Mouse (Mus musculus) kidney, adult 2 months (tissue): ENCODE results near the gene Hmgcs2. TPM values are rescaled to one million over a fixed set of nuclear protein-coding genes. Genes with fewer than 3 reads are reported as not detected.

Experiments
- DNase-seq: peaks from one replicate; pipeline ENCODE4 v3.0.0; 2021
- H3K27ac ChIP-seq: fragments of 200-500 bp; 2 replicates; pipeline ENCODE4 v1.5.1; 2012; ENCODE audit warnings: low read depth, low read length, control low read depth, inconsistent platforms; ENCODE audit not compliant: insufficient read depth
- H3K27me3 ChIP-seq: fragments of 200-500 bp; replicated peaks from 2 replicates; pipeline ENCODE4 v1.6.1; 2012; ENCODE audit warnings: mild to moderate bottlenecking, moderate library complexity, low read length, inconsistent platforms; ENCODE audit not compliant: control insufficient read depth, insufficient read depth
- H3K36me3 ChIP-seq: fragments of 200-500 bp; 2 replicates; pipeline ENCODE4 v1.6.1; 2012; ENCODE audit warnings: mild to moderate bottlenecking, moderate library complexity, low read length, inconsistent platforms; ENCODE audit not compliant: control insufficient read depth, insufficient read depth
- H3K4me1 ChIP-seq: fragments of 200-500 bp; 2 replicates; pipeline ENCODE4 v1.6.1; 2011; ENCODE audit warnings: low read length; ENCODE audit not compliant: control insufficient read depth, insufficient read depth
- H3K4me3 ChIP-seq: fragments of 200-500 bp; 2 replicates; pipeline ENCODE4 v1.5.1; 2011; ENCODE audit warnings: mild to moderate bottlenecking, low read depth, low read length, control low read depth; ENCODE audit not compliant: insufficient read depth
- CTCF ChIP-seq: fragments of 200-500 bp; conservative IDR thresholded peaks from 2 replicates; pipeline ENCODE4 v1.5.1; 2011; ENCODE audit warnings: low read depth, mild to moderate bottlenecking, control low read depth, low read length, moderate library complexity, mixed read lengths; ENCODE audit not compliant: insufficient read depth, insufficient read length
- POLR2A ChIP-seq: fragments of 200-500 bp; IDR thresholded peaks from one replicate; pipeline ENCODE4 v1.6.1; 2011; ENCODE audit warnings: low read depth, low read length, control low read depth
- WGBS: fragments of 180-500 bp; shearing (Covaris S2); methylation state at CpG from one replicate; pipeline ENCODE4 v1.1.7; 2018; 5-methylcytosine and 5-hydroxymethylcytosine counted together
- polyA plus RNA-seq: library from polyadenylated mRNA; depleted of rRNA; stranded (reverse); fragments of >200 nt; gene quantifications from 2 replicates; pipeline ENCODE4 v1.2.3, GENCODE M21; 2012

Hmgcs2 gene
- polyA plus RNA-seq, 1 experiment = 39.0 TPM

DNA sequence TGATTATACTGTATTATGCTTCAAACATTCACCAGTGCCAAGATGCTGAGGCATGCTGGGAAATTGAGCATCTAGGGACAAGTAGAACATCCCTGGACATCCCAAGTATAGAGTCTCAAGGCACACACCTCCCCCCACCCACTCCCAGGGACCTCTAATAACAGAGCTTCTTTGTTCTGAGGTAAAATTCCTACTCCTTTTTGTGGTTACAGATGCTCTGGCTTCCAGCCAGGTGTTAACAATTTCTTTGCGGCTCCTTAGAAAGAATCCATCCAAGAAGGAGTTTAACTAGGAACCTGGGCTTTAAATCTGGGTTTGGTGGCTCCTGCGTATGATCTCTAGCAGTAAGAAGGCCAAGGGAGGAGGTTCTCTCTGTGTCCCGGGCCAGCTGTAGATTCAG lies 36.9 kb downstream of the Hmgcs2 start:
- Histone ChIP-seq H3K27me3 (no peaks in the 10 kb centered on the region), H3K4me3 (no peak overlapping the region), H3K27ac (no peak overlapping the region), H3K36me3 (no peaks in the 10 kb centered on the region), H3K4me1 (no peaks in the 10 kb centered on the region)
- DNase-seq = no peak
- WGBS = 72% methylated on average over 3 of the region's 3 CpGs
- TF ChIP-seq CTCF (no peak), POLR2A (no peak)

- Histone ChIP-seq H3K27ac (no peak overlapping the region), H3K36me3 (no peaks in the 10 kb centered on the region), H3K4me3 (no peak overlapping the region), H3K4me1 (no peaks in the 10 kb centered on the region), H3K27me3 (no peaks in the 10 kb centered on the region)
- no peak for DNase-seq
- 83% methylated on average over 2 of the region's 2 CpGs for WGBS
- no peak for TF ChIP-seq POLR2A
- TF ChIP-seq CTCF = no peak
These were observed 39.0 kb downstream of the Hmgcs2 start for GRCm38 (mm10) chr3:98319190-98319589.

DNA sequence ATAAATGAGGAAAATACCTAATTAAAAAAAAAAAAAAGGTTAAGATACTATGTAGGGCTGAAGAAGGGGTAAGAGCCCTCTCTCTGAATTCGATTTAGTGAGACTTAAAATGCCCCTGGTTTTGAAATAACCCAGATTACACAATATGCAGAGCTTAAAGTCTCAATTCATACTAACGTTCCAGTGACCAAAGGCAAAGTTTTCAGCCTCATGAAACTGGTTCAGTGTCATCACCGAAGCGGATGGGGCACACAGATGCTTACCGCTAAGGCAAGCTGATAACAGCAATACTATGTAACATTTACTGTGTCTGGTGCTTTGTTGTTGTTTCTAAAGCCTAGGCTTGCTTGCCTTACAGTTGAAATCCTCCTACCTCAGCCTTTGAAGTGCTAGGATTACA lies 42.0 kb downstream of the Hmgcs2 start:
- TF ChIP-seq POLR2A = no peak
- TF ChIP-seq CTCF = no peak
- 93% methylated on average over 5 of the region's 5 CpGs for WGBS
- no peaks in the 10 kb centered on the region for H3K4me1 ChIP-seq
- no peak for DNase-seq
- H3K4me3 ChIP-seq = no peak overlapping the region
- no peaks in the 10 kb centered on the region for H3K27me3 ChIP-seq
- H3K36me3 ChIP-seq = no peaks in the 10 kb centered on the region
- H3K27ac ChIP-seq = no peak overlapping the region

GRCm38 (mm10) chr3:98324235-98324634 lies 44.0 kb downstream of the Hmgcs2 start:
- Histone ChIP-seq H3K36me3 (no peaks in the 10 kb centered on the region), H3K4me3 (no peak overlapping the region), H3K4me1 (no peaks in the 10 kb centered on the region), H3K27ac (no peak overlapping the region), H3K27me3 (no peaks in the 10 kb centered on the region)
- no peak for TF ChIP-seq CTCF
- no peak for TF ChIP-seq POLR2A
- DNase-seq = no peak
- WGBS = 89% methylated on average over 9 of the region's 9 CpGs

GRCm38 (mm10) chr3:98334010-98334409 lies 53.8 kb downstream of the Hmgcs2 start:
- 72% methylated on average over 2 of the region's 2 CpGs for WGBS
- TF ChIP-seq POLR2A = no peak
- no peak for TF ChIP-seq CTCF
- Histone ChIP-seq H3K27me3 (no peaks in the 10 kb centered on the region), H3K4me3 (no peak overlapping the region), H3K27ac (no peak overlapping the region), H3K4me1 (no peaks in the 10 kb centered on the region; the same call in 1 of the 2 replicates), H3K36me3 (no peaks in the 10 kb centered on the region)
- peak; percentile 39 for DNase-seq

DNA sequence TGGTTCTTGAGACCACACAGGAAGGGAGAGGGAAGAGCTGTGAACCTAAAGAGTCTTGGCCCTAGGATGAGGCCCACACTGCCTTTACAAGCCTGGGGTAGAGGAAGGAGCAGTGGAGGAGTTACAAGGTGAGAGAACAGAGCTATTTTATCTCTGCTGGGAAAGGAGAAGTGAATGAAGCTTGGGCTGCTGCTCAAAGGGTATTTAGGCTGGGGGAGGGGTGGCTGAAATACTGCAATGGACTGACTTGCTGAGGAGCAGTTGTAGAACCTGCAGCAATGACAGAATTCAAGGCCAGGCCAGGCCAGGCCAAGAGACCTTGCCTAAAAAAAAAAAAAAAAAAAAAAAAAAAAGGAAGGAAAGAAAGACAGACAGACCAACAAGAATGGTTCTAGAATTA lies 55.1 kb downstream of the Hmgcs2 start:
- Histone ChIP-seq H3K27me3 (no peaks in the 10 kb centered on the region), H3K4me3 (no peak overlapping the region), H3K36me3 (no peaks in the 10 kb centered on the region), H3K27ac (no peak overlapping the region), H3K4me1 (no peaks in the 10 kb centered on the region; the same call in 1 of the 2 replicates)
- TF ChIP-seq CTCF = no peak
- TF ChIP-seq POLR2A = no peak
- DNase-seq = no peak

- no peak for DNase-seq
- TF ChIP-seq CTCF (no peak), POLR2A (no peak)
- no peaks in the 10 kb centered on the region; the same call in 1 of the 2 replicates for H3K4me1 ChIP-seq
- no peaks in the 10 kb centered on the region for H3K36me3 ChIP-seq
- H3K4me3 ChIP-seq = no peak overlapping the region
- H3K27me3 ChIP-seq = no peaks in the 10 kb centered on the region
- H3K27ac ChIP-seq = no peak overlapping the region
- 83% methylated on average over 7 of the region's 7 CpGs for WGBS
These were observed 55.7 kb downstream of the Hmgcs2 start for GRCm38 (mm10) chr3:98335886-98336285.
